Mouse (Mus musculus): ENCODE results near the gene Rbms3. TPM values are rescaled to one million over a fixed set of nuclear protein-coding genes. Genes with fewer than 3 reads are reported as not detected.

The Rbms3 gene
- polyA plus RNA-seq, 1 experiment, result 1.6 TPM

GRCm38 (mm10) chr9:116857151-116857550 lies 772.6 kb downstream of the Rbms3 start:
- TF ChIP-seq POLR2A (IDR thresholded peaks at IDR 0.05; ENCODE audit: borderline replicate concordance, control insufficient read depth, low read depth, low read length) (no peak), CTCF (IDR thresholded peaks at IDR 0.05; ENCODE audit: control insufficient read depth, insufficient read depth, low read length) (no peak)
- 69% methylated on average over 3 of the region's 3 CpGs for WGBS

GRCm38 (mm10) chr9:116855744-116856143 lies 774.0 kb downstream of the Rbms3 start:
- 64% methylated on average over 3 of the region's 3 CpGs for WGBS
- Histone ChIP-seq H3K4me1 (ENCODE audit: control insufficient read depth, insufficient read depth, low read length) (no peaks in the 10 kb centered on the region), H3K27ac (ENCODE audit: control insufficient read depth, insufficient read depth, low read depth, low read length, poor library complexity) (no peak overlapping the region), H3K4me3 (replicated peaks; ENCODE audit: control insufficient read depth, low read depth, low read length) (no peak overlapping the region)
- TF ChIP-seq POLR2A (IDR thresholded peaks at IDR 0.05; ENCODE audit: borderline replicate concordance, control insufficient read depth, low read depth, low read length) (no peak), CTCF (IDR thresholded peaks at IDR 0.05; ENCODE audit: control insufficient read depth, insufficient read depth, low read length) (no peak)

More at GRCm38 (mm10) chr9:116857151-116857550, 772.6 kb downstream of the Rbms3 start:
- Histone ChIP-seq H3K4me3 (replicated peaks; ENCODE audit: control insufficient read depth, low read depth, low read length) (no peak overlapping the region), H3K4me1 (ENCODE audit: control insufficient read depth, insufficient read depth, low read length) (no peaks in the 10 kb centered on the region), H3K27ac (ENCODE audit: control insufficient read depth, insufficient read depth, low read depth, low read length, poor library complexity) (no peak overlapping the region)

- 76% methylated on average over 4 of the region's 4 CpGs for WGBS
- Histone ChIP-seq H3K27ac (ENCODE audit: control insufficient read depth, insufficient read depth, low read depth, low read length, poor library complexity) (no peak overlapping the region), H3K4me1 (ENCODE audit: control insufficient read depth, insufficient read depth, low read length) (no peaks in the 10 kb centered on the region), H3K4me3 (replicated peaks; ENCODE audit: control insufficient read depth, low read depth, low read length) (no peak overlapping the region)
- TF ChIP-seq CTCF (IDR thresholded peaks at IDR 0.05; ENCODE audit: control insufficient read depth, insufficient read depth, low read length) (no peak), POLR2A (IDR thresholded peaks at IDR 0.05; ENCODE audit: borderline replicate concordance, control insufficient read depth, low read depth, low read length) (no peak)
Measured at GRCm38 (mm10) chr9:116848905-116849304, 780.8 kb downstream of the Rbms3 start.

- Histone ChIP-seq H3K4me3 (replicated peaks; ENCODE audit: control insufficient read depth, low read depth, low read length) (no peak overlapping the region), H3K27ac (ENCODE audit: control insufficient read depth, insufficient read depth, low read depth, low read length, poor library complexity) (no peak overlapping the region), H3K4me1 (ENCODE audit: control insufficient read depth, insufficient read depth, low read length) (no peaks in the 10 kb centered on the region)
- TF ChIP-seq CTCF (IDR thresholded peaks at IDR 0.05; ENCODE audit: control insufficient read depth, insufficient read depth, low read length), result no peak
- no peak for TF ChIP-seq POLR2A (IDR thresholded peaks at IDR 0.05; ENCODE audit: borderline replicate concordance, control insufficient read depth, low read depth, low read length)
- 85% methylated on average over 10 of the region's 10 CpGs for WGBS
Measured at GRCm38 (mm10) chr9:116848166-116848565, 781.5 kb downstream of the Rbms3 start.

- H3K27ac ChIP-seq (ENCODE audit: control insufficient read depth, insufficient read depth, low read depth, low read length, poor library complexity), result no peak overlapping the region
- WGBS, result 74% methylated on average over 7 of the region's 7 CpGs
- TF ChIP-seq POLR2A (IDR thresholded peaks at IDR 0.05; ENCODE audit: borderline replicate concordance, control insufficient read depth, low read depth, low read length) (no peak), CTCF (IDR thresholded peaks at IDR 0.05; ENCODE audit: control insufficient read depth, insufficient read depth, low read length) (no peak)
- no peak overlapping the region for H3K4me3 ChIP-seq (replicated peaks; ENCODE audit: control insufficient read depth, low read depth, low read length)
- H3K4me1 ChIP-seq (ENCODE audit: control insufficient read depth, insufficient read depth, low read length), result no peaks in the 10 kb centered on the region
Measured at GRCm38 (mm10) chr9:116847241-116848135, 782.2 kb downstream of the Rbms3 start.

- Histone ChIP-seq H3K4me3 (replicated peaks; ENCODE audit: control insufficient read depth, low read depth, low read length) (no peak overlapping the region), H3K27ac (ENCODE audit: control insufficient read depth, insufficient read depth, low read depth, low read length, poor library complexity) (no peak overlapping the region), H3K4me1 (ENCODE audit: control insufficient read depth, insufficient read depth, low read length) (no peaks in the 10 kb centered on the region)
- TF ChIP-seq POLR2A (IDR thresholded peaks at IDR 0.05; ENCODE audit: borderline replicate concordance, control insufficient read depth, low read depth, low read length), result no peak
- TF ChIP-seq CTCF (IDR thresholded peaks at IDR 0.05; ENCODE audit: control insufficient read depth, insufficient read depth, low read length), result no peak
- 74% methylated on average over 8 of the region's 8 CpGs for WGBS
Measured at GRCm38 (mm10) chr9:116834949-116835348, 794.8 kb downstream of the Rbms3 start.

- 74% methylated on average over 7 of the region's 7 CpGs for WGBS
- no peak overlapping the region for H3K4me3 ChIP-seq (replicated peaks; ENCODE audit: control insufficient read depth, low read depth, low read length)
- TF ChIP-seq POLR2A (IDR thresholded peaks at IDR 0.05; ENCODE audit: borderline replicate concordance, control insufficient read depth, low read depth, low read length) (no peak), CTCF (IDR thresholded peaks at IDR 0.05; ENCODE audit: control insufficient read depth, insufficient read depth, low read length) (no peak)
- no peaks in the 10 kb centered on the region for H3K4me1 ChIP-seq (ENCODE audit: control insufficient read depth, insufficient read depth, low read length)
- H3K27ac ChIP-seq (ENCODE audit: control insufficient read depth, insufficient read depth, low read depth, low read length, poor library complexity), result no peak overlapping the region
Measured at GRCm38 (mm10) chr9:116833677-116834076, 796.0 kb downstream of the Rbms3 start.

- TF ChIP-seq CTCF (IDR thresholded peaks at IDR 0.05; ENCODE audit: control insufficient read depth, insufficient read depth, low read length) (no peak), POLR2A (IDR thresholded peaks at IDR 0.05; ENCODE audit: borderline replicate concordance, control insufficient read depth, low read depth, low read length) (no peak)
- no peaks in the 10 kb centered on the region for H3K4me1 ChIP-seq (ENCODE audit: control insufficient read depth, insufficient read depth, low read length)
- no peak overlapping the region for H3K4me3 ChIP-seq (replicated peaks; ENCODE audit: control insufficient read depth, low read depth, low read length)
- WGBS, result 57% methylated on average over 1 of the region's 1 CpGs
- H3K27ac ChIP-seq (ENCODE audit: control insufficient read depth, insufficient read depth, low read depth, low read length, poor library complexity), result no peak overlapping the region
Measured at GRCm38 (mm10) chr9:116832822-116833221, 796.9 kb downstream of the Rbms3 start.

Measured in bone marrow, adult 2 months (tissue).